Mouse (Mus musculus) forebrain, embryonic 14.5 days (tissue): ENCODE measurements around the gene Hjurp. TPM values are rescaled to one million over a fixed set of nuclear protein-coding genes. Genes with fewer than 3 reads are reported as not detected.

Experiments
- ATAC-seq: fragments of 200-750 bp; cut with Nextera tagmentation; 2 replicates; pipeline ENCODE4 v1.8.0; 2017; ENCODE audit warnings: mild to moderate bottlenecking, moderate library complexity
- DNase-seq: peaks from one replicate; pipeline ENCODE4 v3.0.0-alpha.2; 2015; ENCODE audit warnings: low spot score
- H3K27ac ChIP-seq: fragments of 300-500 bp; sonication (generic); 2 replicates; pipeline ENCODE4 v1.5.1; 2014; ENCODE audit warnings: low read depth, mild to moderate bottlenecking, control low read depth, low read length, moderate library complexity
- H3K27me3 ChIP-seq: fragments of 300-500 bp; sonication (generic); replicated peaks from 2 replicates; pipeline ENCODE4 v1.6.1; 2014; ENCODE audit warnings: low read length, control low read depth, mixed read lengths; ENCODE audit not compliant: control insufficient read depth, insufficient read depth
- H3K36me3 ChIP-seq: fragments of 300-500 bp; sonication (generic); 2 replicates; pipeline ENCODE4 v1.6.1; 2014; ENCODE audit warnings: low read length, control low read depth; ENCODE audit not compliant: control insufficient read depth, insufficient read depth
- H3K4me1 ChIP-seq: fragments of 300-500 bp; sonication (generic); 2 replicates; pipeline ENCODE4 v1.6.1; 2014; ENCODE audit warnings: antibody characterized with exemption, low read length, control low read depth; ENCODE audit not compliant: control insufficient read depth, insufficient read depth
- H3K4me2 ChIP-seq: fragments of 300-500 bp; sonication (generic); 2 replicates; pipeline ENCODE4 v1.6.1; 2014; ENCODE audit warnings: mild to moderate bottlenecking, control low read depth, low read length
- H3K4me3 ChIP-seq: fragments of 300-500 bp; sonication (generic); 2 replicates; pipeline ENCODE4 v1.5.1; 2014; ENCODE audit warnings: low read depth, low read length, control low read depth
- H3K9ac ChIP-seq: fragments of 300-500 bp; sonication (generic); 2 replicates; pipeline ENCODE4 v1.6.1; 2014; ENCODE audit warnings: mild to moderate bottlenecking, low read length, control low read depth, moderate library complexity
- H3K9me3 ChIP-seq: fragments of 300-500 bp; sonication (generic); replicated peaks from 2 replicates; pipeline ENCODE4 v1.6.1; 2016; ENCODE audit warnings: low read length, control low read depth, mixed read lengths; ENCODE audit not compliant: control insufficient read depth
- WGBS: fragments of 180-500 bp; shearing (Covaris S2); extraction: QIAGEN DNeasy Blood & Tissue Kit; methylation state at CpG from one replicate; pipeline ENCODE4 v1.1.7; 2014; 5-methylcytosine and 5-hydroxymethylcytosine counted together
- polyA plus RNA-seq: library from polyadenylated mRNA; unstranded; fragments of >200 nt; fragmentation: Nextera tagmentation; extraction: Ambion mirVana; gene quantifications from 2 replicates; pipeline ENCODE4 v1.2.1, GENCODE M21; 2014

Hjurp gene
- polyA plus RNA-seq, 1 experiment from 2014 or later = 64.5 TPM

DNA sequence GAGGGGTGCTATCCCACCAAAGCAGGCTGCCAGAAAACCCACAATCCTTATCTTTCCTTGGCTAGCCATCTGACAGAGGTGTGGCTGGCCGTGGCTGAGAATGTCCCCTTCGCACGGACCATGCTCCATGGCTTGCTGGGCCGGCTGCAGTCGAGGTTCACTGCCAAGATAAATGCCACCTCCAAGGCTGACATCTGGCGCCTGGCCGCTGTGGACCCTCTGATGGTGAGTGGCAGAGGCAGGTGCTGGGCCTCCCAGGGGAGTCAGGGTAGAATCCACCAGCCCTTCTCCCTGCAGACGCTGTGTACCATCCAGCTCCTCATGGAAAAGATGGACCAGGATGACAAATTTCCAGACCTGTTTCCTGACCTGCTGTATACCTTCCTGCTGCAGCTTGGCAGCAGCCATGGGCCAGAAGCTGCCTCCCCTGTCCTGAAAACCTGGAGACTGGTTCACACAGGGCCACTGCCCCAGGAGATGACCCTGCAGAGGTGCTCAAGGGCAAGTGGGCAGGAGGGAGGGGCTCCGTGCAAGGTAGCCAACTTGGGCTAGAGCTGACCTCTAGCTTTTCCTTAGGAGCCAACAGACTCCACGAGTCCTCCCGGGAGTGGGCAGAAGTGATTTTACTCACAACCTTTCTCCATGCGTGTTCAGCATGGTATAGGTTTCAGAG is 22.5 kb downstream of the Hjurp start:
- DNase-seq (no peak), ATAC-seq (no peak)
- no peak overlapping the region for H3K4me2 ChIP-seq
- 90% methylated on average over 12 of the region's 12 CpGs for WGBS
- no peak overlapping the region for H3K4me3 ChIP-seq
- H3K36me3 ChIP-seq = peaks cover 8% of the 10 kb centered on the region
- peaks cover 71% of the 10 kb centered on the region for H3K9me3 ChIP-seq
- H3K27ac ChIP-seq = no peak overlapping the region
- H3K4me1 ChIP-seq = no peaks in the 10 kb centered on the region
- no peaks in the 10 kb centered on the region for H3K27me3 ChIP-seq
- no peak overlapping the region for H3K9ac ChIP-seq

DNA sequence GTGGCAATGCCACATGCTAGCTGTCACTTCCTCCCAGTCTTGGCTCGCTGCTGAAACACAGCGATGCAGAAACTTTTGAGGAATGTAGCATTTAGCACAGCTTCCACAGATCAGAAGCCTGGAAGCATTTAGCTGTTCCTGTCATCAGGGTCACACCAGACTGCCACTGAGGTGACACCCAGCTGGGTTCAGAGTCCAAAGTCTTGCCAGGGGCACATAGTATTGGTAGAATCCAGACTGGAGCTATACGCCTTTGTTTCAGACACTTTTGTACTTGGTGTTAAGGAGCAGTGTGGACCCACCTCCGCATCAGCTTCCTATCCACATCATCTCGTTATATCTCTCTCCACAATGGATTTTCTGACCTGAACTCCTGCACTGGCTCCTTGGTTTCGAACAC is 23.9 kb downstream of the Hjurp start:
- no peaks in the 10 kb centered on the region for H3K36me3 ChIP-seq
- H3K9me3 ChIP-seq = peaks cover 85% of the 10 kb centered on the region
- ATAC-seq = no peak
- no peak overlapping the region for H3K9ac ChIP-seq
- no peak overlapping the region for H3K27ac ChIP-seq
- H3K4me1 ChIP-seq = no peaks in the 10 kb centered on the region
- H3K27me3 ChIP-seq = no peaks in the 10 kb centered on the region
- WGBS = 71% methylated on average over 6 of the region's 6 CpGs
- no peak overlapping the region for H3K4me2 ChIP-seq
- DNase-seq = no peak
- H3K4me3 ChIP-seq = no peak overlapping the region

DNA sequence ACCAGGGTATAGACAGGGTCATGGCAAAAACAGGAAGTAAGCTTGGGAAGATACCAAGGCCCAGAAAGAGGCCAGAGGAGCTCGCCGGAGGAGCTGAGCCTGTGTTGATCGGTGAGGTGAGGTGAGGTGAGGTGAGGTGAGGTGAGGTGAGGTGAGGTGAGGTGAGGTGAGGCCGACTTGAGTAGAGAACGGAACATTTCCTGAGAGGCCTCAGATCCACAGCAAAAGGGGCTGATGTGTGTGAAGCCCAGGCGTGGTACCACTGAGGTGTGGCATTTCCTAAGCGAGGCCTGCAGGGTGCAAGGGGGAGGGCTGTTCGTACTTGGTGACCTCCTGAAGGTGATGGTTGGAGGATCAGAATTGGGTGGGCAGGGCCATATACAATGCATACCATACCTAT is 24.3 kb downstream of the Hjurp start:
- ATAC-seq = no peak
- no peaks in the 10 kb centered on the region for H3K27me3 ChIP-seq

DNA sequence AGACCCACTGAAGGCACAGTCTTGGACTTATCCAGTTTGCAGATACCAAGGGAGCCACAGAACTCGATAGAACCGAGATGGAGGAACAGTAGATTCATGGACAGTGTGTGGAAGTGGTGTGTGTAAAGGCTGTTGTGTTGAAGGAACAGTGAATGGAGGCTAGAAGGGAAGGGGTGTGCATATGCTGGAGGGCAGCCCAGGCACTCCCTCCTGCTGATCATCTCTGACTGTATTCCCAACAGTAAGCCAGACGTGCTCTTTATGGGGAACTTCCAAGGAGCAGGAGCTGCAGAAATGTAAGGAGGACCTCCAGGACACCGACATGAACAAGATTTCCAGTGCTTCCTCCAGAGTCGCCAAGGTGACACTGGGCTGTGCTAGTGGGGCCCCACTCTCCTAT is 27.4 kb downstream of the Hjurp start:
- H3K4me1 ChIP-seq = no peaks in the 10 kb centered on the region
- no peaks in the 10 kb centered on the region for H3K36me3 ChIP-seq
- ATAC-seq (no peak), DNase-seq (no peak)
- no peak overlapping the region for H3K27ac ChIP-seq
- no peaks in the 10 kb centered on the region for H3K27me3 ChIP-seq
- no peak overlapping the region for H3K4me3 ChIP-seq
- H3K9me3 ChIP-seq = peaks cover 90% of the 10 kb centered on the region
- 83% methylated on average over 5 of the region's 5 CpGs for WGBS
- H3K4me2 ChIP-seq = no peak overlapping the region
- H3K9ac ChIP-seq = no peak overlapping the region

More for the DNA sequence above, 24.3 kb downstream of the Hjurp start:
- H3K9ac ChIP-seq = no peak overlapping the region
- no peak overlapping the region for H3K4me3 ChIP-seq
- 76% methylated on average over 8 of the region's 8 CpGs for WGBS
- H3K27ac ChIP-seq = no peak overlapping the region
- H3K4me1 ChIP-seq = no peaks in the 10 kb centered on the region
- no peaks in the 10 kb centered on the region for H3K36me3 ChIP-seq
- no peak overlapping the region for H3K4me2 ChIP-seq
- DNase-seq = no peak
- H3K9me3 ChIP-seq = peaks cover 89% of the 10 kb centered on the region

GRCm38 (mm10) chr1:88249596-88249995 is 27.8 kb downstream of the Hjurp start:
- Histone ChIP-seq H3K9ac (no peak overlapping the region), H3K36me3 (no peaks in the 10 kb centered on the region), H3K4me2 (no peak overlapping the region), H3K27me3 (no peaks in the 10 kb centered on the region), H3K4me1 (no peaks in the 10 kb centered on the region), H3K9me3 (peaks cover 90% of the 10 kb centered on the region), H3K27ac (no peak overlapping the region), H3K4me3 (no peak overlapping the region)
- DNase-seq = no peak
- ATAC-seq = no peak
- 80% methylated on average over 7 of the region's 7 CpGs for WGBS

DNA sequence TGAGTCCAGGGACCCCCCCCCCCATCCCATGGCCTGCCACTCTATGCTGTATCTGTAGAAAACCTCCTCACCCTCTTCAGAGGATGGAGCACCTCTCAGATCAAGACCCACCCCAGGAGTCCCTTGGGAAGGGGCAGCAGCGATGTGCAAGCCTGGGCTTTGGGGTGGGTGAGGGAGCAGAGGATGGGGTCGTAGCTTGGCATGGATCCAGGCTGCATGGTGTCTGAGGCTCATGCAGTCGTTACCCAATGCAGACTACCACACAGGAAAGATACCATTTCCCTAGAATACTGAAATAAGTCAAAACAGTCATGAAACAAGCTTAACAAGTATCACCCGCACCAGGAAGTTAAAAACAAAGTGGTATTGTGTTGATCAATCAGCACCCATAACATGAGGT is 28.8 kb downstream of the Hjurp start:
- Histone ChIP-seq H3K36me3 (no peaks in the 10 kb centered on the region), H3K9me3 (peaks cover 93% of the 10 kb centered on the region), H3K4me1 (no peaks in the 10 kb centered on the region), H3K27me3 (no peaks in the 10 kb centered on the region), H3K4me2 (no peak overlapping the region), H3K9ac (no peak overlapping the region), H3K27ac (no peak overlapping the region), H3K4me3 (no peak overlapping the region)
- WGBS = 68% methylated on average over 4 of the region's 4 CpGs
- ATAC-seq = no peak
- DNase-seq = no peak

GRCm38 (mm10) chr1:88247660-88248059 is 29.8 kb downstream of the Hjurp start:
- Histone ChIP-seq H3K36me3 (no peaks in the 10 kb centered on the region), H3K9ac (no peak overlapping the region), H3K4me3 (no peak overlapping the region), H3K9me3 (peaks cover 92% of the 10 kb centered on the region), H3K27ac (no peak overlapping the region), H3K4me2 (no peak overlapping the region), H3K4me1 (no peaks in the 10 kb centered on the region), H3K27me3 (no peaks in the 10 kb centered on the region)
- ATAC-seq = no peak
- DNase-seq = no peak
- 49% methylated on average over 2 of the region's 2 CpGs for WGBS

DNA sequence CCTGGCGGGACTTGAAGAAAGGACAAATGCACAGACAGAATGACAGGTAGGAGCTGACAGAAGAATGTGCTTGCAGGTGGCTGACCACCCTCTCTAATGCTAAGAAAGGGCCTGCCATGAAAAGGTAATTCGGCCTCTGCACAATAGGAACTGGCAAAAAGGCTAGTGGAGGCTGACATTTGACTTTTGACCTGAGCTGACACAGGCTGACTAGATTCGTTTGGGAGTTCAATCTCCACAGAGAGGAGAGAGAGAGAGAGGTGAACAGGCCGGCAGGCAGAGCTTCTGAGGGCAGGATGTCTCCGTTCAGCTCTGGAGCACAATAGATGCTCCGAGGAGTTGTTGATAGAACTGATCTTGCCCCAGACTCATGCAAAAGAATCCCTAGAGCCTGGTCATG is 31.0 kb downstream of the Hjurp start:
- Histone ChIP-seq H3K4me2 (no peak overlapping the region), H3K4me3 (no peak overlapping the region), H3K27me3 (no peaks in the 10 kb centered on the region), H3K9me3 (peaks cover 95% of the 10 kb centered on the region), H3K36me3 (no peaks in the 10 kb centered on the region), H3K9ac (no peak overlapping the region), H3K4me1 (no peaks in the 10 kb centered on the region), H3K27ac (no peak overlapping the region)
- WGBS = 46% methylated on average over 6 of the region's 6 CpGs
- no peak for DNase-seq
- no peak for ATAC-seq

GRCm38 (mm10) chr1:88245881-88246280 is 31.6 kb downstream of the Hjurp start:
- ATAC-seq = no peak
- H3K27me3 ChIP-seq = no peaks in the 10 kb centered on the region
- no peak overlapping the region for H3K4me3 ChIP-seq
- H3K36me3 ChIP-seq = no peaks in the 10 kb centered on the region
- no peak overlapping the region for H3K27ac ChIP-seq
- WGBS = 78% methylated on average over 6 of the region's 6 CpGs
- no peak for DNase-seq
- no peak overlapping the region for H3K4me2 ChIP-seq
- no peak overlapping the region for H3K9ac ChIP-seq
- H3K9me3 ChIP-seq = peaks cover 94% of the 10 kb centered on the region
- no peaks in the 10 kb centered on the region for H3K4me1 ChIP-seq
